Mouse (Mus musculus) heart, adult 9 months (tissue): ENCODE results near the gene Plekho1.

Experiments used
- DNase-seq, 2 experiments: peaks; one replicate each; pipeline ENCODE4 v3.0.0; 2022; ENCODE audit warnings: low spot score in 2 of 2

Gene Plekho1

DNA sequence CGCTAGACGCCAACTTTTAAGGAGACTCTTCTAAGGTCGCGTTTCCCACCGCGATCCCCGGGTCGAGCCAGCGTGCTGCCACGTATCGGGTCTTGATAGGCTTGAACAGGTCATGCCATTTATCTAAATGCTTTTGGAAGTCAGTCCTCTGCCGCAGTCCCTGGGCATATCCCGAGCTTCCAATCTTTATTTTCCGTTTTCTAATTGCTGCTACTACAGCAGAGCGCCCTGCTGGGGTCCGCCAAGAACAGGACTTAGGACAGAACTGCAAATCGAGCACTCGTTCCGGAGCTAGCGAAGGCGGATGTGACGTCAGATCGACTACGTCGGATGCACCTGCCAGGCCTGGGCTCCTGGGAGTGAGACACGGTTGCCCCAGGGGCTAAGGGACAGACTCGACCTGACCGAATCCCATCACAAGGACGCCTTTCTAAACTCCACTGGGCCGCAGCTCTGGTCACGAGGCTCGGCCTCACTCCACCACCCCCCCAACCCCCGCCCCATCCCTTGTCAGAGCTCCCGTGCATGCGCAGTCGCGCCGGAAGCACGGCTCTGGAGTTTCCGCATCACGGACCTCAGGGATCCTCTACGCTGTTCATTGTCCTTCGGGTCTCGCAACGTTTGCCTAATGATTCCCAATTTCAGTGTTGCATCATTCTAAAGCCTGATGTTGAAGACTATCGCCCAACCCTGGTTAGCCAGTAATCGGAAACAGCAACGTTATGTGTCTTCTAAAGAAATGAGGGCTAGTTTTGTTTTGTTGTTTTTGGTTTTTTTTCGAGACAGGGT, 44.8 kb downstream of the Plekho1 start:
- peak; percentile 92 to 93 for DNase-seq

DNA sequence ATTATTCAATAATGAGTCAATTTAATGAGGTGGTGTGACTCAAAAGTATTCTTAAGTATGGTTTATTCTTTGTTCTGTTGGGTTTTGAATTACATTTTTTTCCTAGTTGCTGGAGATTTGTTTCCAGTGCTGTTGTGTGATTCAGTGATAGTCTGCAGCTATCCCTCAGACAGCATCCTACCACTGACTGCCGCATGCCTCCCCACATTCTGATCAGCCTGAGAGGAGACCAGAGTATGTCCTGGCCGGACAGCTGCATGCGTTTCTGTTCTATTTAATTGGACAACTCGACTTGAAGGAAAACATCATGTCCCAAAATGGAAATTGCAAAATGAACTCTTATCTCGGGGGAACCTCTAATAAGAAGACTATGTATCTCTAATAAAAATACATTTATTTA, 47.5 kb downstream of the Plekho1 start:
- no peak for DNase-seq

DNA sequence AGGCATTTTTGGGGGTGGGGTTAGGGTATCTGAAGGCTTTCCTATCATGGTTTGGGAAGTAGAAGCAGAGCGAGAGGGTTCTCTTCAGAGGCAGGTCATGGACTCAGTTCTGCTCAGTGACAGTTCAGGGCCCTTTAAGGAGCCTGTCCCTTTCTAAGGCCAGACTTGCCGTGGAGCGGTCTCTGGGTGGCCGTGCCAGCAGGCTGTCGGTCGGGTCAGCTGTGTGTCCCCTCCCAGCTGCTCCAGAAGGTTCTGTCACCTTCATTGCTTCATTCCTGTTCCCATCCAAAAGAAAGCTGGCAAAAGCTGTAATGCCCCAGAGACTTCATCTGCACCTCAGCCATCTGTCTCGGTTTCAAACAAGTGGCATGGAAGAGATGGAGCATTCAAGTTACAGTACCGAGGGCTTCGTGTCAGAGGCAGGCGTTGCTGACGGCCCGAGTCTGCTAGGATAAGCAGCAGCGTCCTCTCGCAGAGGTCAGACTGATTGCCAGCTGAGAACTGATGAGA, 50.0 kb downstream of the Plekho1 start:
- no peak for DNase-seq

DNA sequence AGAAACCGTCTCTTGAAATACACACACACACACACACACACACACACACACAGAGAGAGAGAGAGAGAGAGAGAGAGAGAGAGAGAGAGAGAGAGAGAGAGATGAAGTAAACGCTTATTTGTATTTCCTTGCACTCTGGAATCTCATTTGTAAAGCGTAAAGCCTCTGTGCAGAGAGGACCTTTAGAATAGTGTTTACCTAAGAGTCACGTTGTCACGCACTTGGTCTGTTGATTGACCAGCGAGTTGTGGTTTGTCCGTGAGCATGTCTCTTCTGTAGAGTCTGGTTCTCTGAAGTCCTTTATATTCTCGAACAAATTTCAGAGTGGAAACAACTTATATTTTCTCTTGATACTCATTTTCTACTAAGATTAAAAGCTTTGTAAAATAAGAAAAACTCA, 51.1 kb downstream of the Plekho1 start:
- no peak for DNase-seq

DNA sequence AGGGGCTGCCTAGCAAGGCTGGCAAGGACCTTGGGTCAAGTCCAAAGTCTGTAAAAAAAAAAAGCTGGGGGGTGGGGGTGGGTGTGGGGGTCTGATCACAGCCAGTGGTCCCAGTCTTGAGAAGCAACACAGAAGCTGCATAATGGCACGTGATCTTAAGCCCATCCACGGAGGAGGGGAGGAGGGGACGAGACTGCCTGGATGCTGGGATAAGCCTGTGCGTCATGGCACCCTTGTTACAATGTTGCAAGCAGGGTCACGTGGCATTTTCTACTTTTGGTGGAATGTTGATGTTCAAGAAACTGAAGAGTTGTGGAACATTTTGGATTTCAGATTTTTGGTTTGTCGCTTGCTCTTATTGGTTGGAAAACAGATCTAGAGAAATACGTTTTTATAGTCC, 52.6 kb downstream of the Plekho1 start:
- no peak for DNase-seq

DNA sequence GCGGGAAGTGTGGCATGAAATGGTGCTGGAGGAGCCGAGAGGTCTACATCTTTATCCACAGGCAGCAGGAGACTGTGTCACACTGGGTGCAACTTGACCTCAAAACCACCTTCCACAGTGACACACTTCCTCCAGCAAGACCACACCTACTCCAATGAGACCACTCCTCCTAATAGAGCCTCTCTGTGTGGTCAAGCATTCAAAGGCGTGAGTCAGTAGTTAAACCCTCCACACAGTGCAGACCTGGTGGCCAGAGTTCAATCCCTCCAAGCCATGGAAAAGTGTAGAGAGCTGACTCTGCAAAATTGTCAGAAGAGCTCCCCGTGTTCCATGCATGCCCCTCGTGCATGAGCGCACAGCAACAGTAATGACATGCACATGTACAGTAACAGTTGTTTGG, 53.1 kb downstream of the Plekho1 start:
- DNase-seq, result no peak

DNA sequence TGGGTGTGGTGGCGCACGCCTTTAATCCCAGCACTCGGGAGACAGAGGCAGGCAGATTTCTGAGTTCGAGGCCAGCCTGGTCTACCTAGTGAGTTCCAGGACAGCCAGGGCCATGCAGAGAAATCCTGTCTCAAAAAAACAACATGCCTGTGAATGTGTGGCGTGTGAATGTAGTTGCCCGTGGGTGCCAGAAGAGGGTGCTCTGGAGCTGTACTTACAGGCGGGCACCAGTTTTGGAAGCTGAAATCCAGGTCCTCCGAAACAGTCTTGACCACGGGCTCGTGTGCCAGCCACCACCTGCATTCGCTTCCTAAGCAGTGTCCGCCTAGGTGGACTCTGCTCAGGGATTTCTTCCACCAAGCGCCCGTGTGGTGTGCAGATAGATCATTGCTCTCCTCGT, 57.0 kb downstream of the Plekho1 start:
- DNase-seq, result no peak
